In the genomic region with DNA sequence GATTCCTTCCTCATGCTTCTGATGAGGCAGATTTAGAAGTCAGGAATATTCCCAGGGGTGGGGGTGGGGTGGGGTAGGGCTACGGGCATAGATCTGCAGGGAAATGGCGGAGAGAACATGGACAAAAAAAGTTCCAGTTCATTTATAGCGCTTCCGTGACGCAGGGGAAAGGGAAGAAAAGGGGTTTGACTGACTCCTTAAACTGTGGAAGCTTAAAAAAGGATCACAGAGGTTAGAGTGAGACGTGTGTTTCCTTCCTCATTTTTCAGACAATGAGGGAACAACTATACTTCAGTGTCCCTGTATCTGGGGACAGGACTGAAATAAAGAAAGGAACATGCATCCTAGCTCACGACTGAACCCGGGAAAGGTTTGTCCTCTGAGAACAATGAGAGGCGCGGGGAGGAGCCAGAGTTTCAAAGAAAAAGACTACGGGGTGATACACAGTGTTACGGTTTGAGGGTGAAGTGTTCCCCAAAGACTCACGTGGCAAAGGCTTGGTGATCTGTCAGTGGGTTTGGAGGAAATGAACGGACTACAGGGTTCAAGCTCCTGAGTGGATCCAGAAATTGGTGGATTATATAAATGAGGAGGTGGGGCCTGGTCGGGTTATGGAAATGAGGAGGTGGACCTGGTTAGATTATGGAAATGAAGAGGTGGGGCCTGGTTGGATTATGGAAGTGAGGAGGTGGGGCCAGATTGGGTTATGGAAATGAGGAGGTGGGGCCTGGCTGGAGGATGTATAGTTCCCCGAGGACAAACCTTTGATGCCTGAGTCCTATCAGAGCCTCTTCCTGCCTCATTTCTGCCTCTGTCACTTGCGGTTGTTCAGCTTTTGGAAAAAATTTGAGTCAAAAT, we compare ENCODE assay signal across 8 mouse cellular contexts. TPM values are rescaled to one million over a fixed set of nuclear protein-coding genes. Genes with fewer than 3 reads are reported as not detected.
DNase-seq lines count a peak whose midpoint lies in the region; ATAC-seq and TF ChIP-seq lines count a peak whose summit lies in the region.

No protein-coding gene starts in this region.

- DNase-seq in heart, adult 2 months = peak in 1 of 2 experiments; percentile 11
- no peak for DNase-seq in heart, postnatal 4 days
- no peak for DNase-seq in forebrain, embryonic 14.5 days (ENCODE audit: low spot score)
- DNase-seq in layer of hippocampus, adult 11-12 months (ENCODE audit: low spot score) = no peak
- DNase-seq in urinary bladder, adult 18-20 months (ENCODE audit: low spot score in 2 of 2) = no peak
- DNase-seq in right cerebral cortex, postnatal 36 days (ENCODE audit: low spot score in 2 of 2) = no peak

- peak overlapping the region; percentile 3; the same call in 1 of the 2 replicates for H3K4me3 ChIP-seq in heart, adult 2 months
- H3K4me3 ChIP-seq in E14TG2a.4 (replicated peaks; ENCODE audit: low read length) = peak overlapping the region; percentile 24
- H3K4me3 ChIP-seq in forebrain, embryonic 14.5 days (ENCODE audit: low read depth, low read length) = no peak overlapping the region

- 29% methylated on average over 17 of the region's 17 CpGs for WGBS in heart, adult 2 months
- 21% methylated on average over 17 of the region's 17 CpGs for WGBS in forebrain, embryonic 14.5 days

- no peak overlapping the region for H3K4me2 ChIP-seq in forebrain, embryonic 14.5 days (ENCODE audit: low read length)

- H3K4me1 ChIP-seq in heart, adult 2 months (ENCODE audit: control insufficient read depth, insufficient read depth, low read length) = no peaks in the 10 kb centered on the region
- peaks cover 32% of the 10 kb centered on the region for H3K4me1 ChIP-seq in E14TG2a.4 (replicated peaks; ENCODE audit: low read depth, low read length)
- peaks cover 3% of the 10 kb centered on the region; the same call in 1 of the 2 replicates for H3K4me1 ChIP-seq in forebrain, embryonic 14.5 days (ENCODE audit: control insufficient read depth, insufficient read depth, low read length)

- TF ChIP-seq POLR2A in heart, adult 2 months (IDR thresholded peaks at IDR 0.05; ENCODE audit: insufficient read depth, low read depth, low read length) = no peak

- H3K27me3 ChIP-seq in heart, adult 2 months (ENCODE audit: control insufficient read depth, insufficient read depth, low read length) = no peaks in the 10 kb centered on the region
- peaks cover 18% of the 10 kb centered on the region for H3K27me3 ChIP-seq in E14TG2a.4 (ENCODE audit: insufficient read depth, low read length)
- H3K27me3 ChIP-seq in forebrain, embryonic 14.5 days (replicated peaks; ENCODE audit: control insufficient read depth, insufficient read depth, low read length) = no peaks in the 10 kb centered on the region

- H3K9me3 ChIP-seq in E14TG2a.4 (ENCODE audit: low read length) = no peaks in the 10 kb centered on the region
- H3K9me3 ChIP-seq in forebrain, embryonic 14.5 days (replicated peaks; ENCODE audit: control insufficient read depth, low read length) = no peaks in the 10 kb centered on the region

- no peak overlapping the region for H3K9ac ChIP-seq in heart, adult 2 months (ENCODE audit: low read depth, low read length)
- no peak overlapping the region for H3K9ac ChIP-seq in forebrain, embryonic 14.5 days (ENCODE audit: low read length)

- no peaks in the 10 kb centered on the region for H3K36me3 ChIP-seq in heart, adult 2 months (ENCODE audit: control insufficient read depth, insufficient read depth, low read length)
- H3K36me3 ChIP-seq in E14TG2a.4 (ENCODE audit: insufficient read depth, low read length) = no peaks in the 10 kb centered on the region
- H3K36me3 ChIP-seq in forebrain, embryonic 14.5 days (ENCODE audit: control insufficient read depth, insufficient read depth, low read length) = no peaks in the 10 kb centered on the region

- intact Hi-C loops in heart, adult 2 months (cut with DNase I) = no loop called here

- 0 out of 2 replicates have a peak, but pooled peaks have one; percentile 27 for ATAC-seq in forebrain, embryonic 14.5 days
- peak; percentile 52 for ATAC-seq in megakaryocyte, adult 5-6 weeks (ENCODE audit: poor library complexity, severe bottlenecking)

- no peak for TF ChIP-seq EP300 in heart, adult 2 months (IDR thresholded peaks at IDR 0.05; ENCODE audit: insufficient read depth, low read depth, low read length)

- peak overlapping the region; percentile 33; the same call in 1 of the 2 replicates for H3K27ac ChIP-seq in heart, adult 2 months
- no peak overlapping the region for H3K27ac ChIP-seq in forebrain, embryonic 14.5 days (ENCODE audit: low read depth, low read length)

- TF ChIP-seq CTCF in heart, adult 2 months (IDR thresholded peaks at IDR 0.05) = no peak
- no peak for TF ChIP-seq CTCF in E14TG2a.4 (conservative IDR thresholded peaks at IDR 0.05; ENCODE audit: low read length)

- no peaks in the 10 kb centered on the region for H3K79me2 ChIP-seq in heart, adult 2 months (replicated peaks; ENCODE audit: control insufficient read depth, insufficient read depth, low read length)

RNA-seq across cellular contexts. Expression of a gene that starts 57.8 kb away (rescaled TPM):
- 1 to 10 TPM; 6.3 to 7.7 TPM for total RNA-seq in heart, adult 2 months (2021)
- 3.7 and 3.9 TPM in 2 replicates for polyA plus RNA-seq in heart, adult 2 months (2012; rRNA removed)
- 1 to 10 TPM; 3.7 to 4.7 TPM for total RNA-seq in heart, postnatal 4 days (2021)
- 17.0 and 21.8 TPM in 2 replicates for polyA plus RNA-seq in forebrain, embryonic 14.5 days (2014; fragmentation: Nextera tagmentation; extraction: Ambion mirVana)
- 0.18 TPM in 1 of 2 replicates, not detected in the other for total RNA-seq in megakaryocyte, adult 5-6 weeks (2015)
- not detected in 2 replicates for total RNA-seq in megakaryocyte, adult 5-6 weeks (2017)
